Mouse (Mus musculus) stomach, adult 2 months (tissue): Measurements from ENCODE around the gene Cald1. TPM values are rescaled to one million over a fixed set of nuclear protein-coding genes. Genes with fewer than 3 reads are reported as not detected.

ENCODE experiments used
- polyA plus RNA-seq: library from polyadenylated mRNA; depleted of rRNA; stranded (reverse); fragments of >200 nt; gene quantifications from 2 replicates; pipeline ENCODE4 v1.2.3, GENCODE M21; 2012; rRNA removed

Gene Cald1
- 3.2 and 8.5 TPM in 2 replicates for polyA plus RNA-seq

GRCm38 (mm10) chr6:34598121-34599065 lies at the start of gene Cald1:
Gene Cald1, plus strand, starts transcription at chr6:34598500.

GRCm38 (mm10) chr6:34780231-34780942 lies 182.1 kb downstream of the Cald1 start, which contains the start of gene Agbl3:
Gene Agbl3, plus strand, starts transcription at chr6:34780432.

Other genes starting within 250 kb of the Cald1 start
- 20.9 and 28.4 TPM in 2 replicates for gene Akr1b8, start 244.4 kb upstream of the Cald1 start, polyA plus RNA-seq
- gene Akr1b10, start 214.3 kb upstream of the Cald1 start, polyA plus RNA-seq = 4.2 and 5.5 TPM in 2 replicates
- gene Akr1b7, start 186.2 kb upstream of the Cald1 start, polyA plus RNA-seq = 0.12 and 0.28 TPM in 2 replicates
- gene Bpgm, start 122.3 kb upstream of the Cald1 start, polyA plus RNA-seq = 3.4 and 4.7 TPM in 2 replicates
- gene Agbl3, start 181.9 kb downstream of the Cald1 start, polyA plus RNA-seq = 0.28 and 0.98 TPM in 2 replicates